Mouse (Mus musculus): ENCODE results near the gene Phc3. TPM values are rescaled to one million over a fixed set of nuclear protein-coding genes. Genes with fewer than 3 reads are reported as not detected.

Phc3 gene
- polyA plus RNA-seq, 1 experiment from 2014 or later = 4.9 TPM

- H3K36me3 ChIP-seq = no peaks in the 10 kb centered on the region
- H3K9me3 ChIP-seq (replicated peaks) = no peaks in the 10 kb centered on the region
- H3K9ac ChIP-seq = no peak overlapping the region
- WGBS = 46% methylated on average over 9 of the region's 9 CpGs
- no peak overlapping the region for H3K27ac ChIP-seq
- no peak overlapping the region for H3K4me2 ChIP-seq
- H3K4me1 ChIP-seq (replicated peaks) = no peaks in the 10 kb centered on the region
- ATAC-seq (replicated peaks; ENCODE audit: insufficient number of reproducible peaks, insufficient read depth, low FRiP score, low read depth) = peak; percentile 58; the same call in 1 of the 2 replicates
- H3K4me3 ChIP-seq = no peak overlapping the region
- no peaks in the 10 kb centered on the region for H3K27me3 ChIP-seq
Observed at GRCm38 (mm10) chr3:30975102-30975754, 6.0 kb upstream of the Phc3 start.

- Histone ChIP-seq H3K36me3 (peaks cover 17% of the 10 kb centered on the region), H3K4me2 (peak overlapping the region; percentile 68), H3K9me3 (replicated peaks) (no peaks in the 10 kb centered on the region), H3K9ac (peak overlapping the region; percentile 79), H3K4me1 (replicated peaks) (peaks cover 11% of the 10 kb centered on the region), H3K27me3 (no peaks in the 10 kb centered on the region), H3K4me3 (peak overlapping the region; percentile 79), H3K27ac (peak overlapping the region; percentile 85)
- WGBS = under 1% methylated on average over 47 of the region's 54 CpGs
- ATAC-seq (replicated peaks; ENCODE audit: insufficient number of reproducible peaks, insufficient read depth, low FRiP score, low read depth) = peak; percentile 72
Observed at GRCm38 (mm10) chr3:30968531-30969092, 603 bp downstream of the Phc3 start.

- no peaks in the 10 kb centered on the region for H3K27me3 ChIP-seq
- WGBS = 86% methylated on average over 13 of the region's 13 CpGs
- H3K9me3 ChIP-seq (replicated peaks) = no peaks in the 10 kb centered on the region
- no peak for ATAC-seq (replicated peaks; ENCODE audit: insufficient number of reproducible peaks, insufficient read depth, low FRiP score, low read depth)
- H3K4me2 ChIP-seq = no peak overlapping the region
- no peak overlapping the region for H3K9ac ChIP-seq
- H3K4me1 ChIP-seq (replicated peaks) = peaks cover 11% of the 10 kb centered on the region
- H3K27ac ChIP-seq = no peak overlapping the region
- H3K4me3 ChIP-seq = no peak overlapping the region
- peaks cover 36% of the 10 kb centered on the region for H3K36me3 ChIP-seq
Observed at GRCm38 (mm10) chr3:30965644-30966043, 3.6 kb downstream of the Phc3 start.

GRCm38 (mm10) chr3:30964216-30964615, 5.0 kb downstream of the Phc3 start:
- no peak for ATAC-seq (replicated peaks; ENCODE audit: insufficient number of reproducible peaks, insufficient read depth, low FRiP score, low read depth)
- H3K4me2 ChIP-seq = no peak overlapping the region
- H3K27ac ChIP-seq = no peak overlapping the region
- no peak overlapping the region for H3K9ac ChIP-seq
- no peak overlapping the region for H3K4me3 ChIP-seq
- peaks cover 7% of the 10 kb centered on the region for H3K4me1 ChIP-seq (replicated peaks)
- peaks cover 46% of the 10 kb centered on the region for H3K36me3 ChIP-seq
- no peaks in the 10 kb centered on the region for H3K9me3 ChIP-seq (replicated peaks)
- no peaks in the 10 kb centered on the region for H3K27me3 ChIP-seq
- WGBS = 97% methylated on average over 3 of the region's 3 CpGs

GRCm38 (mm10) chr3:30963100-30963499, 6.1 kb downstream of the Phc3 start:
- Histone ChIP-seq H3K4me1 (replicated peaks) (peaks cover 10% of the 10 kb centered on the region), H3K36me3 (peaks cover 53% of the 10 kb centered on the region), H3K4me2 (no peak overlapping the region), H3K27ac (no peak overlapping the region), H3K9ac (no peak overlapping the region), H3K4me3 (no peak overlapping the region), H3K9me3 (replicated peaks) (no peaks in the 10 kb centered on the region), H3K27me3 (no peaks in the 10 kb centered on the region)
- 92% methylated on average over 4 of the region's 4 CpGs for WGBS
- ATAC-seq (replicated peaks; ENCODE audit: insufficient number of reproducible peaks, insufficient read depth, low FRiP score, low read depth) = no peak

- WGBS = 61% methylated on average over 7 of the region's 7 CpGs
- no peak for ATAC-seq (replicated peaks; ENCODE audit: insufficient number of reproducible peaks, insufficient read depth, low FRiP score, low read depth)
- Histone ChIP-seq H3K9ac (no peak overlapping the region), H3K4me1 (replicated peaks) (0 out of 2 replicates have a peak, but pooled peaks cover 6% of the 10 kb centered on the region), H3K27me3 (no peaks in the 10 kb centered on the region), H3K4me3 (no peak overlapping the region), H3K9me3 (replicated peaks) (no peaks in the 10 kb centered on the region), H3K27ac (peak overlapping the region; percentile 33; the same call in 1 of the 2 replicates), H3K4me2 (no peak overlapping the region), H3K36me3 (peaks cover 70% of the 10 kb centered on the region)
Observed at GRCm38 (mm10) chr3:30959868-30960831, 9.1 kb downstream of the Phc3 start.

GRCm38 (mm10) chr3:30958709-30959108, 10.5 kb downstream of the Phc3 start:
- 69% methylated on average over 2 of the region's 2 CpGs for WGBS
- H3K9me3 ChIP-seq (replicated peaks) = no peaks in the 10 kb centered on the region
- no peak overlapping the region for H3K9ac ChIP-seq
- H3K4me1 ChIP-seq (replicated peaks) = 0 out of 2 replicates have a peak, but pooled peaks cover 6% of the 10 kb centered on the region
- H3K27ac ChIP-seq = peak overlapping the region; percentile 33; the same call in 1 of the 2 replicates
- no peak overlapping the region for H3K4me2 ChIP-seq
- H3K27me3 ChIP-seq = no peaks in the 10 kb centered on the region
- no peak overlapping the region for H3K4me3 ChIP-seq
- peaks cover 68% of the 10 kb centered on the region for H3K36me3 ChIP-seq
- ATAC-seq (replicated peaks; ENCODE audit: insufficient number of reproducible peaks, insufficient read depth, low FRiP score, low read depth) = no peak

- Histone ChIP-seq H3K9ac (no peak overlapping the region), H3K27me3 (no peaks in the 10 kb centered on the region), H3K4me1 (replicated peaks) (0 out of 2 replicates have a peak, but pooled peaks cover 6% of the 10 kb centered on the region), H3K9me3 (replicated peaks) (no peaks in the 10 kb centered on the region), H3K27ac (no peak overlapping the region), H3K4me3 (no peak overlapping the region), H3K36me3 (peaks cover 48% of the 10 kb centered on the region), H3K4me2 (no peak overlapping the region)
- 91% methylated on average over 6 of the region's 6 CpGs for WGBS
- no peak for ATAC-seq (replicated peaks; ENCODE audit: insufficient number of reproducible peaks, insufficient read depth, low FRiP score, low read depth)
Observed at GRCm38 (mm10) chr3:30956327-30956726, 12.9 kb downstream of the Phc3 start.

GRCm38 (mm10) chr3:30952273-30953070, 16.7 kb downstream of the Phc3 start:
- Histone ChIP-seq H3K9me3 (replicated peaks) (no peaks in the 10 kb centered on the region), H3K4me1 (replicated peaks) (no peaks in the 10 kb centered on the region), H3K27ac (no peak overlapping the region), H3K27me3 (no peaks in the 10 kb centered on the region), H3K9ac (no peak overlapping the region), H3K36me3 (peaks cover 45% of the 10 kb centered on the region), H3K4me2 (no peak overlapping the region), H3K4me3 (no peak overlapping the region)
- 0 out of 2 replicates have a peak, but pooled peaks have one; percentile 27 for ATAC-seq (replicated peaks; ENCODE audit: insufficient number of reproducible peaks, insufficient read depth, low FRiP score, low read depth)
- WGBS = 85% methylated on average over 12 of the region's 12 CpGs

- WGBS = 63% methylated on average over 3 of the region's 3 CpGs
- Histone ChIP-seq H3K27ac (no peak overlapping the region), H3K4me3 (no peak overlapping the region), H3K36me3 (peaks cover 45% of the 10 kb centered on the region), H3K4me2 (no peak overlapping the region), H3K4me1 (replicated peaks) (no peaks in the 10 kb centered on the region), H3K9me3 (replicated peaks) (no peaks in the 10 kb centered on the region), H3K27me3 (no peaks in the 10 kb centered on the region), H3K9ac (no peak overlapping the region)
- ATAC-seq (replicated peaks; ENCODE audit: insufficient number of reproducible peaks, insufficient read depth, low FRiP score, low read depth) = no peak
Observed at GRCm38 (mm10) chr3:30951652-30952051, 17.6 kb downstream of the Phc3 start.

Measured in heart, embryonic 15.5 days (tissue).